ENCODE assay signal across 8 mouse cellular contexts in the genomic region with DNA sequence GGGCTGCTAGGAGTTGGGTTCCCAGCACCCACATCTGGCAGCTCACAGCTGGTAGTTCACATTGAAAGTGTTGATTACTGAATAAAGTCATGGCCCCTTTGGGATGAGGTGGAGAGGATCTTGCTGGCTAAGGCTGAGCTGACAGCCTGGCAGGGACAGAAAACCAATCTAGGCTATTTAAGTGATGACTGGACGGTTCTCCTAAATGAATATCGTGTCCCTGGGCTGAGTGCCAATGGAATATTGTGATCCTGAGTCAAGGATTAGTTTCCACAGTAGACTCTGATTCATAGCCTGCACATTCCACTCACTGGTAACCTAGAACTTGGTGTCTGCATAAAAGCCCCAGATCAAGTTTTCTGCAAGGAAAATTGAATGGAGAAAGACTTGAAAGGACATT. TPM values are rescaled to one million over a fixed set of nuclear protein-coding genes. Genes with fewer than 3 reads are reported as not detected.
A peak's percentile ranks its signal among the peaks of the same experiment; 100 is the strongest.
DNase-seq lines count a peak whose midpoint lies in the region; ATAC-seq lines count a peak whose summit lies in the region.

No protein-coding gene starts in this region.

- peaks cover 41% of the 10 kb centered on the region for H3K4me1 ChIP-seq in limb, embryonic 13.5 days
- H3K4me1 ChIP-seq in limb, embryonic 10.5 days: no peaks in the 10 kb centered on the region
- peaks cover 33% of the 10 kb centered on the region for H3K4me1 ChIP-seq in midbrain, embryonic 13.5 days (replicated peaks)

- WGBS in limb, embryonic 13.5 days: 58% methylated on average over 2 of the region's 2 CpGs
- WGBS in limb, embryonic 10.5 days: 94% methylated on average over 2 of the region's 2 CpGs
- WGBS in midbrain, embryonic 13.5 days: 54% methylated on average over 2 of the region's 2 CpGs

- H3K9me3 ChIP-seq in limb, embryonic 13.5 days: no peaks in the 10 kb centered on the region
- no peaks in the 10 kb centered on the region for H3K9me3 ChIP-seq in limb, embryonic 10.5 days (replicated peaks)
- no peaks in the 10 kb centered on the region for H3K9me3 ChIP-seq in midbrain, embryonic 13.5 days

- no peak for DNase-seq in limb, embryonic 10.5 days (ENCODE audit: low spot score)
- DNase-seq in adrenal gland, adult 2 months: peak; percentile 92
- peak; percentile 95 for DNase-seq in fibroblast of lung, adult 2 months (ENCODE audit: low read depth)
- peak; percentile 68 for DNase-seq in kidney, postnatal 10 days
- no peak for DNase-seq in urinary bladder, postnatal 25 days (ENCODE audit: low spot score)

- no peaks in the 10 kb centered on the region for H3K27me3 ChIP-seq in limb, embryonic 13.5 days
- no peaks in the 10 kb centered on the region for H3K27me3 ChIP-seq in limb, embryonic 10.5 days (ENCODE audit: low read depth, poor library complexity, severe bottlenecking)
- no peaks in the 10 kb centered on the region for H3K27me3 ChIP-seq in midbrain, embryonic 13.5 days

- H3K4me3 ChIP-seq in limb, embryonic 13.5 days: no peak overlapping the region
- no peak overlapping the region for H3K4me3 ChIP-seq in limb, embryonic 10.5 days
- H3K4me3 ChIP-seq in midbrain, embryonic 13.5 days (replicated peaks): no peak overlapping the region

- H3K9ac ChIP-seq in limb, embryonic 13.5 days: no peak overlapping the region
- no peak overlapping the region for H3K9ac ChIP-seq in midbrain, embryonic 13.5 days (replicated peaks)

- ATAC-seq in limb, embryonic 13.5 days (ENCODE audit: low FRiP score, low read depth): no peak
- no peak for ATAC-seq in megakaryocyte-erythroid progenitor cell, adult 5-6 weeks (replicated peaks; ENCODE audit: low FRiP score, low TSS enrichment, poor library complexity, severe bottlenecking)
- ATAC-seq in midbrain, embryonic 13.5 days: no peak

- peaks cover 94% of the 10 kb centered on the region for H3K36me3 ChIP-seq in limb, embryonic 13.5 days
- H3K36me3 ChIP-seq in limb, embryonic 10.5 days: peaks cover 98% of the 10 kb centered on the region
- H3K36me3 ChIP-seq in midbrain, embryonic 13.5 days: peaks cover 70% of the 10 kb centered on the region

- 0 out of 2 replicates have a peak overlapping the region, but pooled peaks have one; percentile 33 for H3K27ac ChIP-seq in limb, embryonic 13.5 days
- H3K27ac ChIP-seq in limb, embryonic 10.5 days: no peak overlapping the region
- no peak overlapping the region for H3K27ac ChIP-seq in midbrain, embryonic 13.5 days

- no peak overlapping the region for H3K4me2 ChIP-seq in limb, embryonic 13.5 days (replicated peaks)
- no peak overlapping the region for H3K4me2 ChIP-seq in midbrain, embryonic 13.5 days (replicated peaks)

RNA-seq across cellular contexts. Expression of gene Nedd4, which starts 39.9 kb away (rescaled TPM):
- polyA plus RNA-seq in limb, embryonic 13.5 days (2015; fragmentation: Nextera tagmentation; extraction: Ambion mirVana): 754 and 779 TPM in 2 replicates
- 565 and 690 TPM in 2 replicates for polyA plus RNA-seq in limb, embryonic 10.5 days (2016; fragmentation: Nextera tagmentation; extraction: Ambion mirVana)
- total RNA-seq in adrenal gland, adult 2 months (2021): 100 to 1,000 TPM; 393 to 436 TPM
- polyA plus RNA-seq in adrenal gland, adult 2 months (2012; rRNA removed): 139 and 169 TPM in 2 replicates
- 212 and 300 TPM in 2 replicates for total RNA-seq in megakaryocyte-erythroid progenitor cell, adult 5-6 weeks (2014; fragmentation: Nextera tagmentation)
- total RNA-seq in megakaryocyte-erythroid progenitor cell, adult 5-6 weeks (2017): 341 and 350 TPM in 2 replicates
- 563 and 595 TPM in 2 replicates for polyA plus RNA-seq in midbrain, embryonic 13.5 days (2015; fragmentation: Nextera tagmentation; extraction: Ambion mirVana)

Comparison
In these comparisons a context has a peak if more than half of its experiments do, and no peak if none do; other contexts are left out.
1. DNase-seq: peak in adrenal gland, adult 2 months (single experiment), fibroblast of lung, adult 2 months (single experiment) and kidney, postnatal 10 days (single experiment); none in limb, embryonic 10.5 days (single experiment) and urinary bladder, postnatal 25 days (single experiment).